ENCODE assay signal across 21 mouse cellular contexts in the genomic region with DNA sequence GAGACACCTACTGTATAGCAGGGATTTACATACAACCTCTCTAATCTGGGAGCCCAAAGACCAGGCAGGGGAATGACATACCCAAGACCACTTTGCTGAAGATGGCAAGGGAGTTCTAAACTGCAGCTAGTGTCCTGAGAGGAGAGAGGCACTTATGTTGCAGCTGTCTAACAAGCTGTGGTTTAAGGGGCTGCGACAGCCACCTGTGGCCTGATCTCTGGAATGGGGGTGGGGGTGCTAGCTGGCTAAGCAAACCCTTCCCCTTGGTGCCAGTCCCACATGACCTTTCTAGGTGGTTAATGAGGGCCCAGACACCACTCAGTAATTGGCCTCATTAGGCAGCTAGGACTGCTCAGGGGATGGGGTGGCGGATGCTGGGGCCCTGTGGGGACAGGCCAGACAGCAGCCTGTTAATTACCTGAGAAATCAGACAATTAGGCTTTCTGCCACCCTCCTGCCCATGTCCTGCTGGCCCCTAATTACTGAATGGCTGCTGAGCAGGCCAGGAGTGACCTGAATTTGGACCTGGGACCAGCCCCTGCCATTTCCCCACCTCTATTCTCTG. TPM values are rescaled to one million over a fixed set of nuclear protein-coding genes. Genes with fewer than 3 reads are reported as not detected.
DNase-seq lines count a peak whose midpoint lies in the region; ATAC-seq and TF ChIP-seq lines count a peak whose summit lies in the region.
"Had no signal": no experiment of that assay in that cellular context is flagged by ENCODE, and none has a peak within 500 bp of the region (broad histone marks: within the 10 kb centered on the region; RNA-seq: fewer than 3 reads in every experiment).

No protein-coding gene starts in this region.

- DNase-seq in cerebellum, postnatal 25 days: peak; percentile 34 to 54
- no peak for DNase-seq in cerebellum, postnatal 4 days (ENCODE audit: low spot score in 2 of 2)
- DNase-seq in liver, postnatal 0 days: no peak
- no peak for DNase-seq in limb, embryonic 10.5 days (ENCODE audit: low spot score)
- DNase-seq in right cerebral cortex, adult 18-20 months: no peak
- DNase-seq in ovary, postnatal 14 days (ENCODE audit: low spot score): no peak
- DNase-seq: adrenal gland, postnatal 14 days; cerebellum, adult 11 months; kidney, postnatal 36 days; lung, adult 2 months had no signal

- H3K4me2 ChIP-seq in liver, embryonic 12.5 days: no peak overlapping the region
- no peak overlapping the region for H3K4me2 ChIP-seq in liver, postnatal 0 days (ENCODE audit: low read depth, low read length)
- H3K4me2 ChIP-seq: heart, embryonic 12.5 days; hindbrain, embryonic 15.5 days; intestine, embryonic 15.5 days; limb, embryonic 15.5 days; midbrain, embryonic 15.5 days; neural tube, embryonic 15.5 days had no signal

- ATAC-seq in liver, embryonic 12.5 days: no peak
- no peak for ATAC-seq in liver, postnatal 0 days
- ATAC-seq: CD4-positive, CD25-positive, alpha-beta regulatory T cell, adult 4 months; intestine, embryonic 15.5 days; midbrain, embryonic 15.5 days had no signal

- H3K9ac ChIP-seq in liver, embryonic 12.5 days: no peak overlapping the region
- H3K9ac ChIP-seq in liver, postnatal 0 days (replicated peaks): no peak overlapping the region
- H3K9ac ChIP-seq: heart, embryonic 12.5 days; hindbrain, embryonic 15.5 days; intestine, embryonic 15.5 days; limb, embryonic 15.5 days; midbrain, embryonic 15.5 days; neural tube, embryonic 15.5 days had no signal

- TF ChIP-seq EP300 in liver, postnatal 0 days (IDR thresholded peaks at IDR 0.05; ENCODE audit: low read depth): no peak

- peak overlapping the region; percentile 66; the same call in 1 of the 2 replicates for H3K27ac ChIP-seq in liver, embryonic 12.5 days
- no peak overlapping the region for H3K27ac ChIP-seq in liver, postnatal 0 days (ENCODE audit: low read depth)
- peak overlapping the region; percentile 70 for H3K27ac ChIP-seq in limb, embryonic 10.5 days
- H3K27ac ChIP-seq: hindbrain, embryonic 15.5 days; intestine, embryonic 15.5 days; limb, embryonic 15.5 days; midbrain, embryonic 15.5 days; neural tube, embryonic 15.5 days had no signal

- WGBS in liver, embryonic 12.5 days (ENCODE audit: insufficient replicate concordance): 83% methylated on average over 2 of the region's 2 CpGs
- 76% methylated on average over 2 of the region's 2 CpGs for WGBS in liver, postnatal 0 days (ENCODE audit: insufficient replicate concordance)
- WGBS in limb, embryonic 10.5 days: 39% methylated on average over 2 of the region's 2 CpGs

- 0 out of 2 replicates have a peak, but pooled peaks cover 14% of the 10 kb centered on the region for H3K27me3 ChIP-seq in liver, embryonic 12.5 days (replicated peaks)
- H3K27me3 ChIP-seq in liver, postnatal 0 days (ENCODE audit: insufficient read depth, low read length): no peaks in the 10 kb centered on the region
- no peaks in the 10 kb centered on the region for H3K27me3 ChIP-seq in limb, embryonic 10.5 days (ENCODE audit: low read depth, poor library complexity, severe bottlenecking)
- H3K27me3 ChIP-seq: heart, embryonic 12.5 days; hindbrain, embryonic 15.5 days; intestine, embryonic 15.5 days; limb, embryonic 15.5 days; midbrain, embryonic 15.5 days; neural tube, embryonic 15.5 days had no signal

- no peak for TF ChIP-seq CTCF in liver, postnatal 0 days (IDR thresholded peaks at IDR 0.05; ENCODE audit: low read depth)

- H3K36me3 ChIP-seq in liver, embryonic 12.5 days: no peaks in the 10 kb centered on the region
- H3K36me3 ChIP-seq in liver, postnatal 0 days (replicated peaks; ENCODE audit: insufficient read depth, low read length): no peaks in the 10 kb centered on the region
- no peaks in the 10 kb centered on the region for H3K36me3 ChIP-seq in limb, embryonic 10.5 days
- H3K36me3 ChIP-seq: G1E; heart, embryonic 12.5 days; hindbrain, embryonic 15.5 days; intestine, embryonic 15.5 days; limb, embryonic 15.5 days; midbrain, embryonic 15.5 days; neural tube, embryonic 15.5 days had no signal

- peaks cover 5% of the 10 kb centered on the region for H3K9me3 ChIP-seq in liver, embryonic 12.5 days (replicated peaks)
- H3K9me3 ChIP-seq in liver, postnatal 0 days (ENCODE audit: low read length): no peaks in the 10 kb centered on the region
- H3K9me3 ChIP-seq in limb, embryonic 10.5 days (replicated peaks): no peaks in the 10 kb centered on the region
- H3K9me3 ChIP-seq: hindbrain, embryonic 15.5 days; intestine, embryonic 15.5 days; limb, embryonic 15.5 days; midbrain, embryonic 15.5 days; neural tube, embryonic 15.5 days had no signal

- no peak overlapping the region for H3K4me3 ChIP-seq in liver, embryonic 12.5 days
- H3K4me3 ChIP-seq in liver, postnatal 0 days (ENCODE audit: low read depth, low read length): no peak overlapping the region
- no peak overlapping the region for H3K4me3 ChIP-seq in limb, embryonic 10.5 days
- H3K4me3 ChIP-seq: erythroblast, embryonic 14.5 days; heart, embryonic 12.5 days; hindbrain, embryonic 15.5 days; intestine, embryonic 15.5 days; limb, embryonic 15.5 days; megakaryocyte, embryonic 14.5 days; midbrain, embryonic 15.5 days; neural tube, embryonic 15.5 days had no signal

- H3K4me1 ChIP-seq in liver, embryonic 12.5 days: peaks cover 47% of the 10 kb centered on the region
- H3K4me1 ChIP-seq in liver, postnatal 0 days (ENCODE audit: insufficient read depth): peaks cover 26% of the 10 kb centered on the region
- peaks cover 68% of the 10 kb centered on the region for H3K4me1 ChIP-seq in limb, embryonic 10.5 days
- H3K4me1 ChIP-seq: midbrain, embryonic 15.5 days; neural tube, embryonic 15.5 days had no signal

RNA-seq across cellular contexts. Expression of gene Rpl29, which starts 19.1 kb away (rescaled TPM):
- polyA plus RNA-seq in liver, embryonic 12.5 days (2016; fragmentation: Nextera tagmentation; extraction: Ambion mirVana): 870 and 914 TPM in 2 replicates
- polyA plus RNA-seq in liver, postnatal 0 days (2015; fragmentation: Nextera tagmentation; extraction: Ambion mirVana): 483 and 486 TPM in 2 replicates
- 1,033 and 1,267 TPM in 2 replicates for polyA plus RNA-seq in limb, embryonic 10.5 days (2016; fragmentation: Nextera tagmentation; extraction: Ambion mirVana)

RNA-seq across cellular contexts. Expression of gene Acy1, which starts 28.0 kb away (rescaled TPM):
- 34.0 and 35.2 TPM in 2 replicates for polyA plus RNA-seq in liver, embryonic 12.5 days (2016; fragmentation: Nextera tagmentation; extraction: Ambion mirVana)
- polyA plus RNA-seq in liver, postnatal 0 days (2015; fragmentation: Nextera tagmentation; extraction: Ambion mirVana): 30.4 and 38.7 TPM in 2 replicates
- polyA plus RNA-seq in limb, embryonic 10.5 days (2016; fragmentation: Nextera tagmentation; extraction: Ambion mirVana): 49.4 and 52.8 TPM in 2 replicates

RNA-seq across cellular contexts. Expression of gene Abhd14b, which starts 37.1 kb away (rescaled TPM):
- 14.5 and 15.2 TPM in 2 replicates for polyA plus RNA-seq in liver, embryonic 12.5 days (2016; fragmentation: Nextera tagmentation; extraction: Ambion mirVana)
- 41.4 and 47.9 TPM in 2 replicates for polyA plus RNA-seq in liver, postnatal 0 days (2015; fragmentation: Nextera tagmentation; extraction: Ambion mirVana)
- polyA plus RNA-seq in limb, embryonic 10.5 days (2016; fragmentation: Nextera tagmentation; extraction: Ambion mirVana): 5.9 and 7.6 TPM in 2 replicates
- polyA plus RNA-seq: erythroblast, embryonic 14.5 days had no signal

RNA-seq across cellular contexts. Expression of gene Abhd14a, which starts 37.3 kb away (rescaled TPM):
- polyA plus RNA-seq in liver, embryonic 12.5 days (2016; fragmentation: Nextera tagmentation; extraction: Ambion mirVana): 29.1 and 31.6 TPM in 2 replicates
- 15.8 and 16.2 TPM in 2 replicates for polyA plus RNA-seq in liver, postnatal 0 days (2015; fragmentation: Nextera tagmentation; extraction: Ambion mirVana)
- 45.0 and 46.9 TPM in 2 replicates for polyA plus RNA-seq in limb, embryonic 10.5 days (2016; fragmentation: Nextera tagmentation; extraction: Ambion mirVana)

RNA-seq across cellular contexts. Expression of gene Dusp7, which starts 41.7 kb away (rescaled TPM):
- 10.4 and 10.5 TPM in 2 replicates for polyA plus RNA-seq in liver, embryonic 12.5 days (2016; fragmentation: Nextera tagmentation; extraction: Ambion mirVana)
- 3.4 TPM in 2 replicates for polyA plus RNA-seq in liver, postnatal 0 days (2015; fragmentation: Nextera tagmentation; extraction: Ambion mirVana)
- 43.1 and 44.9 TPM in 2 replicates for polyA plus RNA-seq in limb, embryonic 10.5 days (2016; fragmentation: Nextera tagmentation; extraction: Ambion mirVana)

Comparison
In these comparisons a context has a peak if more than half of its experiments do, and no peak if none do; other contexts are left out.
1. DNase-seq: peak in cerebellum, postnatal 25 days (2 of 2); none in cerebellum, postnatal 4 days (0 of 2), liver, postnatal 0 days (single experiment), limb, embryonic 10.5 days (single experiment), right cerebral cortex, adult 18-20 months (single experiment) and ovary, postnatal 14 days (single experiment).